Mouse (Mus musculus): Measurements from ENCODE around the gene Zbtb5.
"Not testable (repeated sequence)": the region's sequence is repeated elsewhere in the genome, so short reads cannot be mapped to it uniquely, and the experiment has no call there.

Gene Zbtb5

GRCm38 (mm10) chr4:45010806-45011415, 1.3 kb downstream of the Zbtb5 start:
- DNase-seq (ENCODE audit: low spot score in 2 of 2): no peak

- no peak for DNase-seq (ENCODE audit: low spot score in 2 of 2)
Observed at GRCm38 (mm10) chr4:45005452-45005851, 6.8 kb downstream of the Zbtb5 start.

DNA sequence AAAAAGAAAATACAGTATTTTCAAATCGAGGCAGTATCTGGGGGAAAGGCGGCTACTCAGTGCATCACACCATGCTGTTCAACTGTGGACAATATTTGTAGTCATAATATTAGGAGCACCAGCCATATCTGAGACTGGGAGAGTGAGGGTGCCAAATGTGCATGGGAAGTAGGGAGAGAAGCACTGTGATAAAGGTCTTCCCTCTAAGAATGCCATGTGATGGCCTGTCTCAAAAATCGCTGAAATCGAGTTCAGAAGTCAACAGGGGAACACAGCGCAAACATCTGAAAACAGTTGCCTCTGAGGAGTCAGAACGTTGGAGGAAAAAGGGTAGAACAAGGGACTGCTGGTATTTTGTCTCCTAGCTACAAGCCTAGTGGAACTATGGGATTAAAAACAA, 12.2 kb downstream of the Zbtb5 start:
- no peak for DNase-seq (ENCODE audit: low spot score in 2 of 2)

DNA sequence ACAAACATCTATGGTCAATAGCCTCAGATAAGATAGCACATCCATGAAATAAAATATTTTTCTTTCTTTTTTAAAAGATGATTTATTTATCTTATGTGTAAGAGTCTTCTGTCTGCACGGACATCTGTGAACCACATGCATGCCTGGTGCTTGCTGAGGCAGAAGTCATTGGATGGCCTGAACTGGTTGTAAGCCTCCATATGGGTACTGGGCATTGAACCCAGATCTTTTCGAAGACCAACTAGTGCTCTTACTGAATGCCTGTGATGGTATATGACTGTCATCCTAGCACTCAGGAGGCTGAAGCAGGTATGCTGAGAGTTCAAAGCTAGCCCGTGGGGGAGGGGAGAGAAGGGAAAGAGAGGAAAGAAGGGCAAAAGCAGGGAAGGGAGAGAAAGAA, 14.1 kb downstream of the Zbtb5 start:
- no peak for DNase-seq (ENCODE audit: low spot score in 2 of 2)

- no peak for DNase-seq (ENCODE audit: low spot score in 2 of 2)
Observed at GRCm38 (mm10) chr4:44994776-44995175, 17.4 kb downstream of the Zbtb5 start.

- DNase-seq (ENCODE audit: low spot score in 2 of 2): peak in 1 of 2 experiments; percentile 77
Observed at GRCm38 (mm10) chr4:44993847-44994246, 18.4 kb downstream of the Zbtb5 start.

DNA sequence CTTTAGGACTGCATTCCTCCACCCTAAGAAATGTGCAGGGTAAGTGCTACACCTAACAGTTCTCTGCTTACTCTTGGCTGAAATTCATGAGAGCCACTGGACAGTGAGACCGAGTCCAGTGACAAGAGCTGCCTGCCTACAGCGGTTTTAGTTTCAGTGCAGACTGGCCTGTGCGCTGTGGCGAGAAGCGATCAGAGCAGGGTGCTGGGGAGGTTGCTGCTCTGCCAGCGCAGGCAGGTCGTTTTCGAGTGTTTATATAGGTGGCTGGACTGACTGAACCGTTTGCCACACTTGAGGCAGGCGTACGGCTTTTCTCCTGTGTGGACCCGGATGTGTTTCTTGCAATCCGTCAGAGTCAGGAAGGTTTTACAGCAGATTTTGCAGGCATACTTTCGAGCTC, 19.0 kb downstream of the Zbtb5 start:
- DNase-seq (ENCODE audit: low spot score in 2 of 2): not testable (repeated sequence)

DNA sequence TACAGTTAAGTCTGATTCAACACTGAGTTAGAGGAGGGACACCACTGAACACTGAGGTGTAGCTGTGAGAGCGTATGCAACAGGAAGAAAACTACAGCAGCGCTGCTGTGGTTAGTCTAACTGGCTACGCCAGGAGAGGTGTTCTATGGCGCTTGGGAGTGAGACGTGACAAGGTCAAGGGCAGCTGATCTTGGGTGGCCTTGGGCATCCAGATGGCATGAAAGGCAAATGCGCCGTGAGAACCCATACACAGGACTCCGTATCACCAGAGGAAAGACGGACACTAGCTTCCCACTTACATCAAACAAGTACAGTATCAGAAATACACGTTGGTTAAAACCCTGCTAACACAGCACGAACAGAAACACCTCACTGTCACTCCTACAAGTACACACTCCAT, 19.9 kb downstream of the Zbtb5 start:
- DNase-seq (ENCODE audit: low spot score in 2 of 2): not testable (repeated sequence)

DNA sequence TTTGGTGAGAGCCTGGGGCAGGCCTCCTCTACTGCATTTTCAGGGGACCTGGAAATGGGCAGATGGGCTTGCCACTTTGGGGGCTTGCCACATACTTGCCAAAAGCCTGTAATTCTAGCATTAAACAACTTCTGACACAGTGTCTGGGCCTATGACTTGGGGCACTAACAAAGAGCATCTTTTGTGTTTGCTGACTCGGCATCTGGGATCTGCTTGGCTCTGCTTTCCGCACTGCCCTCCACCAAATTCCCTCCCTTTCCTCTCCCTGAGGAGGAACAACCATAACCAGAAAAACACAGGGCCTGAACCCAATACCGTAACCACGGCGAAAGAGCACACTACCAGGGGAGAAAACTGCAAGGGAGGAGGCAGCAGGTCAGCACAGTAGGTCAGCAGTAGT, 21.7 kb downstream of the Zbtb5 start:
- DNase-seq (ENCODE audit: low spot score in 2 of 2): no peak

GRCm38 (mm10) chr4:44983131-44983740, 29.0 kb downstream of the Zbtb5 start:
- no peak for DNase-seq (ENCODE audit: low spot score in 2 of 2)

DNA sequence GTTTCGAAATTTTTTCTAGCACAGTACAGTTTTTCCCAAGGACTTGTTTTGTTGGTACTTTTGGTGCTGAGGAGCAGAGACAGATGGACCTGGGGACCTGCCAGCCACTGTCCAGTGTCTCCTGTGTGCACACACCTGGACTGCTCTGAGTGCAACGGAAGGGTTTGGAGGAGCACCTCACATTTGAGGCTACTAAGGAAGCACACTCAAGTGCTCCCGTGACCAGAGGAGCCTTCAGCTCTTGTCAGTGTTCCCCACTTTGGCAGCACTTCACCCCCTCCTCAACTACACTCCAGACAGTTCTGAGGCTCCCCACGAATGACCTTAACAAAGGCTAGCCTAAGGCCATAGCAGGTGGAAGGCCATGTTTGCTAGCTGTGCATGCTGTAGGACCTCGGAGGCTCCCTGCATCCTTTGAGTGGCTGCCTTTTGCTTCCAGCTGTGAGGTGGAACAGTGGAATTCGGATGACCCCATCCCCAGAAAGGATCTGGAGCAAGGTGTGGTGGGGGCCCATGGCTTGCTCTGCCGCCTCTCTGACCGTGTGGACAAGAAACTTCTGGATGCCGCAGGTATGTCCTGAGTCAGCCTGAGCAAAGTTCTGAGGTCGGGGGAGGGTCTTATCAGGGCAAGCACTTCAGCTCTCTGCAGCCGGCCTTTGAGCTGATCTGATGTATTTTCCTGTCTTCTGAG, 29.6 kb downstream of the Zbtb5 start:
- DNase-seq (ENCODE audit: low spot score in 2 of 2): no peak

DNA sequence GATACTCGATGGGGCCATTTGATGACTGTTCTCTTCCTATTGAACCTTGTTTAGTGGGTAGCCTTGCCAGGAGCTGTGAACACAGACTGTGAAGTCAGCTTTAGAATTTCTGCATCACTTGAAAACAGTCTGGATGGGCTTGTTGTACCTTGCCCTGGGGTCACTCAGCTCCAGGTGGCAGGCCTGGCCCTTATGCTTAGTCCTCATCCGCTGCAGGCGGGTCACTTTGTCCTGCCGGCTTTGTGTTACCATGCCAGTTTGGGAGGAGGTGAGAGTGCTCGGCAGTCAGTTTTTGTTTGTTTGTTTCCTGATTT, 30.3 kb downstream of the Zbtb5 start:
- no peak for DNase-seq (ENCODE audit: low spot score in 2 of 2)

DNA sequence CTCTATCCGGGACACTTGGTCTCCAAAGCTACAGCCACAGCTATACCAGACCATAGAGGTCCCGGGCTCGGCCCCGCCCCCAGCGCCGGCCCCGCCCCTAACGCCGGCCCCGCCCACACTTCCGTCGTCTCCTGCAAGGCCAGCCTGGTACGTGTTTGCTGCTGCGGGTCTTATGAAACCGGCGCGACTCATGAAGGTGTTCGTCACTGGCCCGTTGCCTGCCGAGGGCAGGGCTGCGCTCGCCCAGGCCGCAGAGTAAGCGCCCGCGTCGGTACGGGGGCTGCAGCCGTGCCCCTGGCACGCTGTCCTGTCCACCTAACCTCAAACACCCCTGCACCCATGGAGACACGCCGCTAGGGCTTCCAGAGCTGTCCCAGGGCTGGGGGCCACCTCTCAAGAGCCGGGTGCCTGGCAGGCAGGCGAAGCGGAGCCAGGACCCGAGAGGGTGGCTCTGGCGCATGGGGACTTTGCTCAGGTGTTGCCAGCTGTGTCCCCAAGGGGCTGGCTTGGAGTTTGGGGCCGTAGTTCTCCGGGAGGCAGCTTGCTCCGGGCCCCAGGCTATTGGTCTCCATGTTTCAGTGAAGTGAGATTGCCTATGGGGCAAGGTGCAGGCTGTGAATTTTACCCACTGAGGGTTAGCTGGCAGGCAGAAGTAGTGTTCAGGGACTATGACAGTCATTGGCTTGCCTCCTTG, 30.8 kb downstream of the Zbtb5 start, which contains the start of gene Grhpr:
TSS of gene Grhpr (plus strand) at position 116 of the 694 bp plus-strand sequence.
- peak; percentile 77 to 88 for DNase-seq (ENCODE audit: low spot score in 2 of 2)

- DNase-seq (ENCODE audit: low spot score in 2 of 2): no peak
Observed at GRCm38 (mm10) chr4:44979794-44980338, 32.3 kb downstream of the Zbtb5 start.

DNA sequence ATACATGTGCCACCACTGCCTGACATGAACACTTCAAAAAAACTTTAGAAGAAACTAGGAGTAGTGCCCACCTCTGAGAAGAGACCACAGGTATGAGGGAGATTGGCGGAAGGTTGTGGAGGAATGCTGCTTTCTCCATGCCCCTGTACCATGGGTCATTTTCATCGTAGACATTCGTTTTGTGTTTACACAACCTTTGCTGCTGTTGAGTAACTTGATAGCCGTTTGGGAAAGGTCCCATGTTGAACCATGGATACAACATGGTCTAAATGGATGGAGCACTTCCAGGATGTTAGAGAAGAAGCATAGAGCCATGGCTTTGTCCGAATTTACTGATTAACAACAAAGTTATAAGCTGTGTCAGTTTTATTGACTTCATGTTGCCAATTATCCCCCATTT, 34.0 kb downstream of the Zbtb5 start:
- no peak for DNase-seq (ENCODE audit: low spot score in 2 of 2)

DNA sequence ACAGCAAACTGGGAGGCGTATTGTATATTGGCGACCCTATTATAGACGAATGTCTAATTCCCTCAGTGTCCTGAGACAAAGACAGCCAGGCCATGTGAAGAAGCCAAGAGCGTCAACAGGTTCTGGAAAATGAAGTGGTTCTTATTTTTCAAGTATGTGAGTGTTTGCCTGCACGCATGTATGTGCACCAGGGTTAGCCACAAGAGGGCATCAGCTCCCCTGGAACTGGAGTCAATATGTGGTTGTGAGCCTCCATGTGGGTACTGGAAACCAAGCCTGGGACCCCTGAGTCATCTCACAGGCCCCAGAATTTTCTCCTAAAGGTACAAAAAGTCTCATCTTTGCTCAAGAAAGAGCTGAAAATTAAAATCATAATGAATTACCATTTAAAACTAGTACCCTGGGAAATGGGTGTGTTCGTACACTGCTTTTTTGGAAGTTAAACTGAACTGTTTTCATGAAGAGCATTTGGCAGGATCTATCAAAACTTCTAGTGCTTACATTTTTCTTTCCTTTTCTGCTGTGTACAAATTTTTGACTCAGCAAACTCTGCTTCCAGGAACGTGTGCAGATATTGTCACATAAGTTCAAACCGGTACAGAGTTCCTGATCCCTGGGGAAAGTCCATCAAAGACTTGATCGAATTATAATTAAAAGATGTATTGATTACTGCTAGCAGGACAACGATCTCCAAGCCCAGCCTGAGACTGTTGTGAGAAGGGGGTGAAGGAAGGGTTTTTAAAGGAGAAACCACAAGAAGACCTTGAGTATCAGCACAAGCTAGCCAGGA, 35.1 kb downstream of the Zbtb5 start:
- no peak for DNase-seq (ENCODE audit: low spot score in 2 of 2)

DNA sequence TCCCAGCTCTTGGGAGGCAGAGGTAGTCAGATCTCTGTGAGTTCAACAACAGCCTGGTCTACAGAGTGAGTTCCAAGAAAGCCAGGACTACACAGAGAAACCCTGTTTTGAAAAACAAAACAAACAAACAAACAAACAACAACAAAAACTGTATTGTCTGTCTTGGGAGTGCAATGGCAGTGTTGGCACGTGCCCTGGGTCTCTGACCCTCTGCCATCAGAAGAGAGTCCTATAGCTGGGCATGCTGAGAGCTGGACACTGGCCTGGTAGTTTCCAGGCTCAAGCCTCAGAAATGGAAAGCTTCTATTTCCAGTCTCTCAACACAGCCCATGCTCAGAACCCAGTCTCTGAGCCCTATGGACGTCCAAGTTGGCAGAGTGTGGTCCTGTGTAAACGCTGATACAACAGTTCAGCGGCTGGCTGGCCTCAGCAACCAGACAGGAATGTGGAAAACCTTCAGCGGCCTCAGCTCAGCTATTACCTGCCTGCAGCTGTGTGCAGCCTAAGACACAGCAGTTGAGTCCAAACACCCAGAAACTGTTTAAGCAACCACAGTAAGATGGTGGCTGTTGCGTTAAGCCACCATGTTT, 36.1 kb downstream of the Zbtb5 start:
- DNase-seq (ENCODE audit: low spot score in 2 of 2): no peak

GRCm38 (mm10) chr4:44974331-44974730, 37.9 kb downstream of the Zbtb5 start:
- DNase-seq (ENCODE audit: low spot score in 2 of 2): no peak

DNA sequence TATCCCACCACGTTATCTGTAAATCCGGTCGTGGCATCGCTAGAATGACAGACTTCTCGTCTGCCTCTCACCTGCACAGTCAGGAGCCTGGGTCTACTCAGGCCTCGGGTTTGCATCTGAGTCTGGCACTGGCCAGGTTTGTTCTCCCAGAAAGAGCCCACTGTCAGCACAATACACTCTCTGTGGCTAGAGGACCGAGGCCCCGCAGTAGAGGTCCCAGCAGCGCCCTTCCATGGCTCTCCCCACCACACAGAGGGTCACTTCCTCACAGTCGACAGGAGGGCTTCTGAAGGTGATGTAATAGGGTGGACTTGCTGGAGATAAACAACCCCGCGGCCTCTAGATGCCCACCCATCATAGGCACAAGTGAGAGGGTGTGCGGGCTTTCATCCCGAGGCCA, 38.3 kb downstream of the Zbtb5 start:
- no peak for DNase-seq (ENCODE audit: low spot score in 2 of 2)

- peak; percentile 82 to 93 for DNase-seq (ENCODE audit: low spot score in 2 of 2)
Observed at GRCm38 (mm10) chr4:44973450-44973849, 38.8 kb downstream of the Zbtb5 start.

- DNase-seq (ENCODE audit: low spot score in 2 of 2): peak; percentile 49 to 77
Observed at GRCm38 (mm10) chr4:44970612-44971110, 41.6 kb downstream of the Zbtb5 start.

Data from spleen, postnatal 10 days (tissue).